Mouse (Mus musculus): ENCODE measurements around the gene Ylpm1.

Gene Ylpm1

GRCm38 (mm10) chr12:84996083-84996496 is at the start of gene Ylpm1:
Gene Ylpm1, plus strand, starts transcription at chr12:84996321.
- DNase-seq (ENCODE audit: extremely low spot score, low spot score), result peak; percentile 97

GRCm38 (mm10) chr12:84947894-84948583 is 48.1 kb upstream of the Ylpm1 start:
- DNase-seq (ENCODE audit: extremely low spot score, low spot score), result no peak

- no peak for DNase-seq (ENCODE audit: extremely low spot score, low spot score)
These were observed 47.4 kb upstream of the Ylpm1 start for GRCm38 (mm10) chr12:84948584-84949285.

GRCm38 (mm10) chr12:84950763-84951162 is 45.4 kb upstream of the Ylpm1 start:
- no peak for DNase-seq (ENCODE audit: extremely low spot score, low spot score)

- DNase-seq (ENCODE audit: extremely low spot score, low spot score), result no peak
These were observed 44.6 kb upstream of the Ylpm1 start for GRCm38 (mm10) chr12:84951531-84951930.

GRCm38 (mm10) chr12:84952351-84952750 is 43.8 kb upstream of the Ylpm1 start:
- DNase-seq (ENCODE audit: extremely low spot score, low spot score), result no peak

- DNase-seq (ENCODE audit: extremely low spot score, low spot score), result no peak
These were observed 39.8 kb upstream of the Ylpm1 start for GRCm38 (mm10) chr12:84956317-84956716.

GRCm38 (mm10) chr12:84958794-84959356 is 37.2 kb upstream of the Ylpm1 start:
- DNase-seq (ENCODE audit: extremely low spot score, low spot score), result no peak

- no peak for DNase-seq (ENCODE audit: extremely low spot score, low spot score)
These were observed 33.5 kb upstream of the Ylpm1 start for GRCm38 (mm10) chr12:84962606-84963005.

GRCm38 (mm10) chr12:84968831-84969655 is 27.1 kb upstream of the Ylpm1 start:
- DNase-seq (ENCODE audit: extremely low spot score, low spot score), result no peak

- DNase-seq (ENCODE audit: extremely low spot score, low spot score), result no peak
These were observed 26.3 kb upstream of the Ylpm1 start for GRCm38 (mm10) chr12:84969656-84970427.

GRCm38 (mm10) chr12:84970428-84971096 is 25.6 kb upstream of the Ylpm1 start, which contains the start of the genes Fcf1 and Arel1:
Gene Fcf1, plus strand, starts transcription at chr12:84970897.
Gene Arel1, minus strand, starts transcription at chr12:84970900.
- peak; percentile 91 for DNase-seq (ENCODE audit: extremely low spot score, low spot score)

GRCm38 (mm10) chr12:84979264-84979862 is 16.8 kb upstream of the Ylpm1 start:
- no peak for DNase-seq (ENCODE audit: extremely low spot score, low spot score)

GRCm38 (mm10) chr12:84989456-84989855 is 6.7 kb upstream of the Ylpm1 start:
- DNase-seq (ENCODE audit: extremely low spot score, low spot score), result no peak

- peak; percentile 15 for DNase-seq (ENCODE audit: extremely low spot score, low spot score)
These were observed 884 bp upstream of the Ylpm1 start for GRCm38 (mm10) chr12:84995112-84995761.

- peak; percentile 42 for DNase-seq (ENCODE audit: extremely low spot score, low spot score)
These were observed 629 bp downstream of the Ylpm1 start for GRCm38 (mm10) chr12:84996501-84997398.

GRCm38 (mm10) chr12:84999053-84999452 is 2.9 kb downstream of the Ylpm1 start:
- DNase-seq (ENCODE audit: extremely low spot score, low spot score), result no peak

GRCm38 (mm10) chr12:85006206-85006605 is 10.1 kb downstream of the Ylpm1 start:
- DNase-seq (ENCODE audit: extremely low spot score, low spot score), result no peak
